Mouse (Mus musculus) limb, embryonic 11.5 days (tissue): ENCODE measurements around the gene Alkbh6. TPM values are rescaled to one million over a fixed set of nuclear protein-coding genes. Genes with fewer than 3 reads are reported as not detected.

Source experiments
- ATAC-seq: fragments of 200-750 bp; cut with Nextera tagmentation; 2 replicates; pipeline ENCODE4 v1.8.0; 2017; ENCODE audit warnings: low read depth; ENCODE audit not compliant: insufficient number of reproducible peaks, low FRiP score, low TSS enrichment
- DNase-seq: peaks from one replicate; pipeline ENCODE4 v3.0.0-alpha.2; 2015; ENCODE audit warnings: low spot score
- H3K27ac ChIP-seq: fragments of 300-500 bp; sonication (generic); replicated peaks from 2 replicates; pipeline ENCODE4 v1.5.1; 2014; ENCODE audit warnings: low read depth, mild to moderate bottlenecking, low read length
- H3K27me3 ChIP-seq: fragments of 300-500 bp; sonication (generic); 2 replicates; pipeline ENCODE4 v1.6.1; 2014; ENCODE audit warnings: mild to moderate bottlenecking, low read length, mixed read lengths; ENCODE audit not compliant: control insufficient read depth, insufficient read depth
- H3K36me3 ChIP-seq: fragments of 300-500 bp; sonication (generic); 2 replicates; pipeline ENCODE4 v1.6.1; 2014; ENCODE audit warnings: mild to moderate bottlenecking, low read length, moderate library complexity, mixed read lengths; ENCODE audit not compliant: control insufficient read depth, insufficient read depth
- H3K4me1 ChIP-seq: fragments of 300-500 bp; sonication (generic); 2 replicates; pipeline ENCODE4 v1.6.1; 2014; ENCODE audit warnings: low read length, mixed read lengths; ENCODE audit not compliant: control insufficient read depth, insufficient read depth
- H3K4me2 ChIP-seq: fragments of 300-500 bp; sonication (generic); 2 replicates; pipeline ENCODE4 v1.6.1; 2014; ENCODE audit warnings: low read depth, mild to moderate bottlenecking, moderate library complexity; ENCODE audit not compliant: severe bottlenecking
- H3K4me3 ChIP-seq: fragments of 300-500 bp; sonication (generic); 2 replicates; pipeline ENCODE4 v1.5.1; 2014; ENCODE audit warnings: low read depth, low read length
- H3K9ac ChIP-seq: fragments of 300-500 bp; sonication (generic); 2 replicates; pipeline ENCODE4 v1.6.1; 2014; ENCODE audit warnings: mild to moderate bottlenecking, low read length
- H3K9me3 ChIP-seq: fragments of 300-500 bp; sonication (generic); 2 replicates; pipeline ENCODE4 v1.6.1; 2016; ENCODE audit warnings: low read length; ENCODE audit not compliant: control insufficient read depth
- WGBS: fragments of 180-500 bp; shearing (Covaris S2); extraction: QIAGEN DNeasy Blood & Tissue Kit; methylation state at CpG from one replicate; pipeline ENCODE4 v1.1.7; 2014; 5-methylcytosine and 5-hydroxymethylcytosine counted together
- polyA plus RNA-seq: library from polyadenylated mRNA; unstranded; fragments of >200 nt; fragmentation: Nextera tagmentation; extraction: Ambion mirVana; gene quantifications from 2 replicates; pipeline ENCODE4 v1.2.1, GENCODE M21; 2014

Alkbh6 gene
- polyA plus RNA-seq, 1 experiment from 2014 or later, result 97.6 TPM

- Histone ChIP-seq H3K4me1 (peaks cover 6% of the 10 kb centered on the region; the same call in 1 of the 2 replicates), H3K27ac (0 out of 2 replicates have a peak overlapping the region, but pooled peaks have one; percentile 36), H3K9ac (no peak overlapping the region), H3K27me3 (no peaks in the 10 kb centered on the region), H3K4me3 (no peak overlapping the region), H3K4me2 (no peak overlapping the region; the same call in 1 of the 2 replicates), H3K9me3 (no peaks in the 10 kb centered on the region), H3K36me3 (no peaks in the 10 kb centered on the region; the same call in 1 of the 2 replicates)
- WGBS, result 63% methylated on average over 10 of the region's 10 CpGs
- DNase-seq, result peak; percentile 58
- ATAC-seq, result peak; percentile 67
Observed at GRCm38 (mm10) chr7:30289714-30290399, 18.7 kb upstream of the Alkbh6 start.

GRCm38 (mm10) chr7:30291215-30292131, 17.0 kb upstream of the Alkbh6 start, which contains the start of gene Clip3:
Clip3 (plus strand) TSS chr7:30291728.
- peak within 1 kb of the TSS; percentile 94 for H3K4me2 ChIP-seq
- H3K4me3 ChIP-seq, result peak within 1 kb of the TSS; percentile 85
- H3K27ac ChIP-seq, result no peak within 1 kb of the TSS
- ATAC-seq (peak; percentile 55), DNase-seq (peak; percentile 85)
- peaks cover 6% of the 10 kb centered on the region; the same call in 1 of the 2 replicates for H3K4me1 ChIP-seq
- H3K36me3 ChIP-seq, result peaks cover 5% of the 10 kb centered on the region; the same call in 1 of the 2 replicates
- H3K9ac ChIP-seq, result peak within 1 kb of the TSS; percentile 77
- 8% methylated on average over 35 of the region's 35 CpGs for WGBS
- no peaks in the 10 kb centered on the region for H3K27me3 ChIP-seq
- H3K9me3 ChIP-seq, result no peaks in the 10 kb centered on the region

- H3K36me3 ChIP-seq, result peaks cover 5% of the 10 kb centered on the region; the same call in 1 of the 2 replicates
- no peak overlapping the region for H3K27ac ChIP-seq
- no peak overlapping the region for H3K9ac ChIP-seq
- no peaks in the 10 kb centered on the region for H3K27me3 ChIP-seq
- peaks cover 6% of the 10 kb centered on the region; the same call in 1 of the 2 replicates for H3K4me1 ChIP-seq
- H3K9me3 ChIP-seq, result no peaks in the 10 kb centered on the region
- no peak overlapping the region for H3K4me2 ChIP-seq
- WGBS, result 85% methylated on average over 13 of the region's 13 CpGs
- H3K4me3 ChIP-seq, result no peak overlapping the region
- DNase-seq (no peak), ATAC-seq (no peak)
Observed at GRCm38 (mm10) chr7:30293795-30294194, 14.7 kb upstream of the Alkbh6 start.

GRCm38 (mm10) chr7:30294296-30294695, 14.2 kb upstream of the Alkbh6 start:
- Histone ChIP-seq H3K4me1 (peaks cover 6% of the 10 kb centered on the region; the same call in 1 of the 2 replicates), H3K27ac (no peak overlapping the region), H3K9ac (no peak overlapping the region), H3K27me3 (no peaks in the 10 kb centered on the region), H3K36me3 (peaks cover 5% of the 10 kb centered on the region; the same call in 1 of the 2 replicates), H3K9me3 (no peaks in the 10 kb centered on the region), H3K4me2 (no peak overlapping the region), H3K4me3 (no peak overlapping the region)
- 86% methylated on average over 5 of the region's 5 CpGs for WGBS
- ATAC-seq, result no peak
- no peak for DNase-seq

DNA sequence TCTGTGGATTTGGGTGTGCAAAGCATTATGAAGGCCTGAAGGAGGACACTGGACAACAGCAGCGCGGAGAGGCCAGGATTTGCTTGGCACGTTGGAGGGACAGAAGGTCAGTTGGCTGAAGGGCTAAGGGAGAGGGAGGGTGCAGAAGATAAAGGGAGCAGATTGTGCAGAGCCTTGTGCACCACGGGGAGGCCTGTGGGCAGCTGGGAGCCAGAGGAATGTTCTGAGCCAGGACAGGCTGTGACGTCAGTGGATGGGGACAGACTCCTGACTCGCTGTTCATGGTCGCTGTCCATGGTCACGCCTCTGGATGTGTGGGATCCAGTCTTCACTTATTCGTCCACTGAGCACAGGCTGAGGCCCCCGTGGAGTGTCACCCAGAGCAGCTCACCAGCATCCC, 13.4 kb upstream of the Alkbh6 start:
- Histone ChIP-seq H3K9me3 (no peaks in the 10 kb centered on the region), H3K36me3 (peaks cover 8% of the 10 kb centered on the region; the same call in 1 of the 2 replicates), H3K4me3 (no peak overlapping the region), H3K27ac (no peak overlapping the region), H3K27me3 (no peaks in the 10 kb centered on the region), H3K9ac (no peak overlapping the region), H3K4me2 (no peak overlapping the region), H3K4me1 (peaks cover 3% of the 10 kb centered on the region; the same call in 1 of the 2 replicates)
- no peak for DNase-seq
- ATAC-seq, result no peak
- WGBS, result 75% methylated on average over 10 of the region's 10 CpGs

GRCm38 (mm10) chr7:30296816-30297215, 11.7 kb upstream of the Alkbh6 start:
- Histone ChIP-seq H3K4me2 (no peak overlapping the region), H3K9me3 (no peaks in the 10 kb centered on the region), H3K9ac (no peak overlapping the region), H3K4me1 (no peaks in the 10 kb centered on the region), H3K36me3 (peaks cover 13% of the 10 kb centered on the region; the same call in 1 of the 2 replicates), H3K4me3 (no peak overlapping the region), H3K27ac (no peak overlapping the region), H3K27me3 (no peaks in the 10 kb centered on the region)
- ATAC-seq, result no peak
- DNase-seq, result no peak
- WGBS, result 90% methylated on average over 15 of the region's 15 CpGs

GRCm38 (mm10) chr7:30297266-30297665, 11.3 kb upstream of the Alkbh6 start:
- 83% methylated on average over 16 of the region's 16 CpGs for WGBS
- H3K36me3 ChIP-seq, result peaks cover 17% of the 10 kb centered on the region; the same call in 1 of the 2 replicates
- no peak for DNase-seq

DNA sequence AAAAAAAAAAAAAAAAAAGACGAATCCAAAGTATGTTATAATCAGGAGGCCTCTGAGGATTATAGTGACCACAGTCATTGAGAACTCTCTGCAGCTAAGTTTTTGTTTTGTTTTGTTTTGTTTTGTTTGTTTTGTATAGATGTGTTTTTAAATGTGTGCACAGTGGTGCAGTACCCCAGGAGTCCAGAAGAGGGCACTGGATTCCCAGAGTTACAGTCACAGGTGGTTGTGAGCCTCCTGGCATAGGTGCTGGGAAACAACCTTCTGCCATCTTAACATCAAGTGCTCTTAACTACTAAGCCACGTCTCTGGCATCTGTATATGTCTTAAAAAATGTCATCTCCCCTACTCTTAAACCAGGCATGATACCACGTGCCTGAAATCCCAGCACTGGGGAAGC, 7.6 kb upstream of the Alkbh6 start:
- Histone ChIP-seq H3K9me3 (no peaks in the 10 kb centered on the region), H3K4me3 (no peak overlapping the region), H3K9ac (no peak overlapping the region), H3K27me3 (no peaks in the 10 kb centered on the region), H3K36me3 (peaks cover 28% of the 10 kb centered on the region), H3K27ac (no peak overlapping the region), H3K4me2 (no peak overlapping the region), H3K4me1 (no peaks in the 10 kb centered on the region)
- ATAC-seq (no peak), DNase-seq (peak; percentile 69)
- 65% methylated on average over 2 of the region's 3 CpGs for WGBS

More at GRCm38 (mm10) chr7:30297266-30297665, 11.3 kb upstream of the Alkbh6 start:
- no peaks in the 10 kb centered on the region for H3K4me1 ChIP-seq
- H3K9me3 ChIP-seq, result no peaks in the 10 kb centered on the region
- no peak overlapping the region for H3K27ac ChIP-seq
- H3K4me3 ChIP-seq, result no peak overlapping the region
- H3K27me3 ChIP-seq, result no peaks in the 10 kb centered on the region
- no peak for ATAC-seq
- H3K9ac ChIP-seq, result no peak overlapping the region
- no peak overlapping the region for H3K4me2 ChIP-seq
